Mouse (Mus musculus) T-helper 17 cell (primary cell): ENCODE measurements around the gene Gm17334.

Experiments used
- in situ Hi-C, 2 experiments: fragments of 300-600 bp; cut with MboI, MseI; formaldehyde crosslinking; loops; 1 replicate in 1 of 2; 2 replicates in 1 of 2; pipeline ENCODE4 v1.15.1; 2025; ENCODE audit warnings: high pct_unique_total_duplicates in 2 of 2

Gm17334 gene

DNA sequence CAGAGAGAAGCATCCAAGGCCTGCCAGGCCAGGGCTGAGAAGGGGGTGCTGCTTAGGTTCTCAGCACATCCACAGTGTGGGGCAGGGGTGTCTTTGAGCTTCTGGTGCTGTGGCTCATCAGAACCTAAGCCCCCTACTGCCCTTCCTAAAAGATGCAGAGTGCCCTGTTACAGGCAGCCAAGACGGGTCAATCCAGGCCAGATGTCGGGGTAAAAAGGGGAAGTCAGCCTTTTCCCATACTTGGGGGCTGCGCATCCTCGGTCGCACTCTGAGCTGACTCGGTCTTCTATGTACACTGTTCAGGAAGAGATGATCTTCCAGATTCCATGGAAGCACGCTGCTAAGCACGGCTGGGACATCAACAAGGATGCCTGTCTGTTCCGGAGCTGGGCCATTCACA lies 451 bp downstream of the Gm17334 start:
- in situ Hi-C loops, result no loop called here

GRCm38 (mm10) chr11:53771001-53771744 lies 1.8 kb downstream of the Gm17334 start:
- in situ Hi-C loops, result no loop called here

DNA sequence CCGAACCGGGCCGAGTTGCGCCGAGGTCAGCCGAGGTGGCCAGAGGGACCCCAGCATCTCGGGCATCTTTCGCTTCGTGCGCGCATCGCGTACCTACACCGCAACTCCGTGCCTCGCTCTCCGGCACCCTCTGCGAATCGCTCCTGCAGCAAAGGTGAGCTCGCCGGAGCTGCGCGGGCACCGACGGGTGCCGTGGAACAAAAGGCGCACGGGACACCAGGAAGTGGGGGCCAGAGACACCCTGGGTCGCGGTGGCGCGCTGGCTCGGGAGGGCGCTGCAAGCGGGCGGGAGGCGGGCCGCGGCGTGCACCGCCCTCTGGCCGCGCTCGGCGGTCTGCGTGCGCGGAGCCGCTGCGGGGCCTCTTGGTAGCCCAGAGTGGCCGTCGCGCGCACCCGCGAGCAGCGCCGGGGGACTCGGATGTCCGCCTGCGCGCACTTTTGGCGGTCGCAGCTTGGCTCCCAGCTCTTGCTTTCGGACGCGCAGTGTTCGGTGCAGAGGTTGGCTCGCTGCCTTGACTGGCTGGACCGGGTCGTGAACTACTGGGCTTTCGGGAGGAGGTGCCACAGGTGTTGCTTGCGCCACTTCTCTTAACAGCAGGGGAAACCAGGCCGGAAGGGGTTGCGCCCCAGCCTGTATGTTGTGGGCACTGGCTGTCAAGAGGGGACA lies 2.7 kb downstream of the Gm17334 start:
- in situ Hi-C loops, result no loop called here

DNA sequence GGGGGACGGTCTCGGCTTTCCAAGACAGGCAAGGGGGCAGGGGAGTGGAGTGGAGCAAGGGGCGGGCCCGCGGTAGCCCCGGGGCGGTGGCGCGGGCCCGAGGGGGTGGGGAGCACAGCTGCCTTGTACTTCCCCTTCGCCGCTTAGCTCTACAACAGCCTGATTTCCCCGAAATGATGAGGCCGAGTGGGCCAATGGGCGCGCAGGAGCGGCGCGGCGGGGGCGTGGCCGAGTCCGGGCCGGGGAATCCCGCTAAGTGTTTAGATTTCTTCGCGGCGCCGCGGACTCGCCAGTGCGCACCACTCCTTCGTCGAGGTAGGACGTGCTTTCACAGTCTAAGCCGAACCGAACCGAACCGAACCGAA lies 3.2 kb downstream of the Gm17334 start, which contains the start of gene Irf1:
TSS of gene Irf1 (plus strand) at position 255 of the 365 bp plus-strand sequence.
- in situ Hi-C loops, result no loop called here

GRCm38 (mm10) chr11:53769185-53769576 lies 3.8 kb downstream of the Gm17334 start:
- in situ Hi-C loops, result no loop called here

DNA sequence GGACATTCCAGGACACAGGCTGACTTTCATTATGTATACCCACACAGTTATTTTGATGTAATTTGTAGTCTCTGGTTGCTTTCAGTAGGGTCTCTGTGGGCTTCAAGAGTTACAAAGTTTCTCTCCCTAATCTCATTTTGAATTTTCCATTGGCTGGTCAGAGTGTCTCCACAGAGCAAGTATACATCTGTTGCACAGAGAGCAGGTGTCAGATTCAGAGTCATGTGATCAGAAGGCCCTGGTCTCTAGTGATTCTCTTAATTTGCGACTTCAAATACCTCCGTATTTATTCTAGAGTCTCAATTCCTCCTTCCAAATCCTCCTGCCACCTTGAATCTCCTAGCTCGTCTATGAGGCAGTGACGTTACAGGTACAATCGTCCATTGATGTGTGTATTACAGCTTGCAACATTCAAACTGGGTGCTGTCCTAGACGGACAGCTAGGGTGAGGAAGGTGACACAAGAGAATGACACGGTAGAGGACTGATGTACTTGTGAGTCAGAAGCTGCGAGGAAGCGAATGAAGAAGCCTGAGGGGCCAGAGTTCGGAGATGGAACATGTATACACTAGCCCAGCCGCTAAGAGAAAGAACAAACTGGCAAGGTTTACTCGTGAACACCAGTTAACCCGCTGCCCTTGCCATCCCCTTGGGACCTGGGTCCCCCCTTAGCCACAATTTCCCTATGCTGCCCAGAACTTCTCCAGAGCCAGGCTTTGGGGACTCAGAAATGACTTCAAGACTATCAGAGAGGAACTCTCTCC lies 4.4 kb downstream of the Gm17334 start:
- in situ Hi-C loops, result no loop called here

DNA sequence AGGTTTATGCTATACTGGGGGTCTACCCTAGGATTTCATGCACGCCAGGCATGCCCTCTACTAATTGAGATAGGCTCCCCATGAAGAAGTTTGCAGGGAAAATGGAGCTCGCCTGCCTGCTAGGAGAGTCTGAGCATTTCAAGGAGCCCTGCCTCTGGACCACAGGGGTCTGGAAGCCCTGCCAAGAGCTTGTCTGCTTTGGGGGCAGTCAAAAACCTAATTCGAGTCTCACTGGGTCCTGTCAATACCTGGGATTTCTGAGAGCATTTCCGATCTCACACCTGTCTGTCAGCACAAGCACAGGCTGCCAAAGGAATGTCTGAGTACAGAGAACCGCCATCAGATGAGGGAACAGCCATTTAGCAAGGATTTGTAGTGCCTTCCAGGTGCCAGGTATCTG lies 8.4 kb downstream of the Gm17334 start:
- in situ Hi-C loops, result loop anchor here in 1 of 2 experiments (5.0 kb wide), 2 partner anchors 78 to 462 kb away; partner anchors contain the start of gene Hspa4

GRCm38 (mm10) chr11:53763496-53764140 lies 9.4 kb downstream of the Gm17334 start:
- in situ Hi-C loops, result loop anchor here in 1 of 2 experiments (5.0 kb wide), 2 partner anchors 79 to 461 kb away; partner anchors contain the start of gene Hspa4

- in situ Hi-C loops, result loop anchor here in 1 of 2 experiments (5.0 kb wide), 2 partner anchors 79 to 461 kb away; partner anchors contain the start of gene Hspa4
These were observed 10.0 kb downstream of the Gm17334 start for GRCm38 (mm10) chr11:53762827-53763495.

- in situ Hi-C loops, result loop anchor here in 1 of 2 experiments (5.0 kb wide), 2 partner anchors 80 to 460 kb away; partner anchors contain the start of gene Hspa4
These were observed 10.6 kb downstream of the Gm17334 start for GRCm38 (mm10) chr11:53762426-53762825.

- in situ Hi-C loops, result loop anchor here in 1 of 2 experiments (5.0 kb wide), 2 partner anchors 80 to 460 kb away; partner anchors contain the start of gene Hspa4
These were observed 11.2 kb downstream of the Gm17334 start for GRCm38 (mm10) chr11:53761822-53762221.

GRCm38 (mm10) chr11:53761284-53761683 lies 11.7 kb downstream of the Gm17334 start:
- in situ Hi-C loops, result loop anchor here in 1 of 2 experiments (5.0 kb wide), 2 partner anchors 81 to 459 kb away; partner anchors contain the start of gene Hspa4

- in situ Hi-C loops, result loop anchor here (5.0 to 10.0 kb wide), 3 partner anchors 83 to 457 kb away; partner anchors contain the start of genes Gm12216 (in 1 of the 2) and Hspa4 (in 1 of the 2)
These were observed 13.2 kb downstream of the Gm17334 start for GRCm38 (mm10) chr11:53759545-53760406.

GRCm38 (mm10) chr11:53758791-53759351 lies 14.1 kb downstream of the Gm17334 start:
- in situ Hi-C loops, result loop anchor here in 1 of 2 experiments (10.0 kb wide), 1 partner anchor 96 kb away; the partner anchor contains the start of gene Gm12216

GRCm38 (mm10) chr11:53758033-53758432 lies 15.0 kb downstream of the Gm17334 start:
- in situ Hi-C loops, result loop anchor here in 1 of 2 experiments (10.0 kb wide), 1 partner anchor 97 kb away; the partner anchor contains the start of gene Gm12216

- in situ Hi-C loops, result loop anchor here in 1 of 2 experiments (10.0 kb wide), 1 partner anchor 97 kb away; the partner anchor contains the start of gene Gm12216
These were observed 15.4 kb downstream of the Gm17334 start for GRCm38 (mm10) chr11:53757612-53758011.

- in situ Hi-C loops, result loop anchor here in 1 of 2 experiments (10.0 kb wide), 1 partner anchor 100 kb away; the partner anchor contains the start of gene Gm12216
These were observed 17.9 kb downstream of the Gm17334 start for GRCm38 (mm10) chr11:53755011-53755595.

- in situ Hi-C loops, result loop anchor here in 1 of 2 experiments (10.0 kb wide), 1 partner anchor 105 kb away; the partner anchor contains the start of gene Gm12216
These were observed 23.2 kb downstream of the Gm17334 start for GRCm38 (mm10) chr11:53749716-53750352.
